Mouse (Mus musculus): ENCODE data around the gene Ddx58.
A peak's percentile ranks its signal among the peaks of the same experiment; 100 is the strongest.

Gene Ddx58

GRCm38 (mm10) chr4:40233062-40233664 is 6.5 kb downstream of the Ddx58 start:
- no peak for DNase-seq (ENCODE audit: low spot score)

GRCm38 (mm10) chr4:40229723-40230122 is 9.9 kb downstream of the Ddx58 start:
- DNase-seq (ENCODE audit: low spot score), result no peak

- DNase-seq (ENCODE audit: low spot score), result no peak
Observed at GRCm38 (mm10) chr4:40227886-40228285, 11.7 kb downstream of the Ddx58 start.

- DNase-seq (ENCODE audit: low spot score), result no peak
Observed at GRCm38 (mm10) chr4:40227131-40227530, 12.5 kb downstream of the Ddx58 start.

GRCm38 (mm10) chr4:40226095-40226494 is 13.5 kb downstream of the Ddx58 start:
- DNase-seq (ENCODE audit: low spot score), result no peak

- no peak for DNase-seq (ENCODE audit: low spot score)
Observed at GRCm38 (mm10) chr4:40221876-40222585, 17.6 kb downstream of the Ddx58 start.

GRCm38 (mm10) chr4:40221004-40221760 is 18.4 kb downstream of the Ddx58 start:
- DNase-seq (ENCODE audit: low spot score), result no peak

- DNase-seq (ENCODE audit: low spot score), result no peak
Observed at GRCm38 (mm10) chr4:40220437-40220836, 19.2 kb downstream of the Ddx58 start.

- no peak for DNase-seq (ENCODE audit: low spot score)
Observed at GRCm38 (mm10) chr4:40218382-40218781, 21.2 kb downstream of the Ddx58 start.

- no peak for DNase-seq (ENCODE audit: low spot score)
Observed at GRCm38 (mm10) chr4:40217910-40218309, 21.7 kb downstream of the Ddx58 start.

GRCm38 (mm10) chr4:40212177-40212576 is 27.5 kb downstream of the Ddx58 start:
- DNase-seq (ENCODE audit: low spot score), result no peak

GRCm38 (mm10) chr4:40207701-40208100 is 31.9 kb downstream of the Ddx58 start:
- DNase-seq (ENCODE audit: low spot score), result no peak

- no peak for DNase-seq (ENCODE audit: low spot score)
Observed at GRCm38 (mm10) chr4:40205231-40205903, 34.3 kb downstream of the Ddx58 start.

GRCm38 (mm10) chr4:40204374-40204773 is 35.3 kb downstream of the Ddx58 start:
- DNase-seq (ENCODE audit: low spot score), result no peak

GRCm38 (mm10) chr4:40202205-40202604 is 37.4 kb downstream of the Ddx58 start:
- no peak for DNase-seq (ENCODE audit: low spot score)

GRCm38 (mm10) chr4:40195336-40195735 is 44.3 kb downstream of the Ddx58 start:
- no peak for DNase-seq (ENCODE audit: low spot score)

GRCm38 (mm10) chr4:40193461-40193860 is 46.2 kb downstream of the Ddx58 start:
- no peak for DNase-seq (ENCODE audit: low spot score)

- no peak for DNase-seq (ENCODE audit: low spot score)
Observed at GRCm38 (mm10) chr4:40192246-40192645, 47.4 kb downstream of the Ddx58 start.

GRCm38 (mm10) chr4:40187956-40188355 is 51.7 kb downstream of the Ddx58 start:
- DNase-seq (ENCODE audit: low spot score), result no peak

- DNase-seq (ENCODE audit: low spot score), result no peak
Observed at GRCm38 (mm10) chr4:40184470-40184869, 55.2 kb downstream of the Ddx58 start.

- no peak for DNase-seq (ENCODE audit: low spot score)
Observed at GRCm38 (mm10) chr4:40183781-40184180, 55.8 kb downstream of the Ddx58 start.

- peak; percentile 28 for DNase-seq (ENCODE audit: low spot score)
Observed at GRCm38 (mm10) chr4:40182651-40183320, 56.8 kb downstream of the Ddx58 start.

All from left cerebral cortex, adult 11 months (tissue).